Mouse (Mus musculus) adrenal gland, adult 8-10 months (tissue): ENCODE measurements at regions not wholly inside any gene's neighbourhood (a gene's known extent, or its start where the extent isn't known, plus 50 kb on each side); places are given as distances from the start of the nearest gene placed in this dataset.

Source experiments
- DNase-seq: peaks from one replicate; pipeline ENCODE4 v3.0.0; 2022

DNA sequence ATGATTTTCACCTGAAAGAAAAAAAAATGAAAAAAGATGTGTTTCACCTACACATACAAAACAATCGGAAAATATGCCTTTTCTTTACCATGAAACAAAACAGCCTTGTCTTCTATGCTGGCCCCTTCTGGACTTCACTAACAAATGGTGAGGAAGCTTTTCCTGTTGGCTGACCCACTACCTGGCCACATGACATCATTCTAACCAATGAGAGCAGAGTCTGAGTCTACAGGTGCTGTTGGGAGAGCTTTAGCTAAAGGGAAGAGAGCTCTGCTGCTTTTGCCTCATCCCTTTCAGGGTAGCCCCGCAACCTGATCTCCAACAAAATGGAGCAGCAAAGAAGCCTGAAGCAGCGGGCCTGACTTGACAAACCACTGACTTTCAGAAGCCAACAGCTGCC, 120.5 kb upstream of the Smarca2 start:
- DNase-seq, result no peak

- DNase-seq, result no peak
Observed at GRCm38 (mm10) chr19:26492806-26493205, 112.0 kb upstream of the Smarca2 start.

- DNase-seq, result no peak
Observed at GRCm38 (mm10) chr19:26501064-26501463, 103.8 kb upstream of the Smarca2 start.

GRCm38 (mm10) chr19:26504027-26504426, 100.8 kb upstream of the Smarca2 start:
- DNase-seq, result no peak

GRCm38 (mm10) chr19:26506802-26507201, 98.0 kb upstream of the Smarca2 start:
- DNase-seq, result no peak

GRCm38 (mm10) chr19:26507986-26508385, 96.9 kb upstream of the Smarca2 start:
- DNase-seq, result no peak

DNA sequence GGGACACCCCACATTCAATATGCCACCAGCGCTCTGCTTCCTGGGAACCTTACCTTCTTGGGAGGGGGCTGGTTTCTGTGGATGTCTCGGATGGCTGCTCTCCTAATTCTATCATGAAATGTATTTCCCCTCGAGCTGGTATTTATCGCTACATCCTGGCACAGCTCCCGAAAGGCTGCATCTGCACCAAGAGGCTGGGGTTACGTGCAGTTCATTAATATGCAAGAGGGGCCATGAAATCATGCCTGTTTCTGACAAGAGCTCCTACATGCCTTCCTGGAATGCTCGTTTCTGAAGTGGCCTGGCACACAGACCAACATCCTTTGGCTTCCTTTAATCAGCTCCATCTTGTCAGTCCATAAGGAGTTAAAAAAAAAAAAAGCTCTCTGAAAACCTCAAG, 96.2 kb upstream of the Smarca2 start:
- DNase-seq, result no peak

DNA sequence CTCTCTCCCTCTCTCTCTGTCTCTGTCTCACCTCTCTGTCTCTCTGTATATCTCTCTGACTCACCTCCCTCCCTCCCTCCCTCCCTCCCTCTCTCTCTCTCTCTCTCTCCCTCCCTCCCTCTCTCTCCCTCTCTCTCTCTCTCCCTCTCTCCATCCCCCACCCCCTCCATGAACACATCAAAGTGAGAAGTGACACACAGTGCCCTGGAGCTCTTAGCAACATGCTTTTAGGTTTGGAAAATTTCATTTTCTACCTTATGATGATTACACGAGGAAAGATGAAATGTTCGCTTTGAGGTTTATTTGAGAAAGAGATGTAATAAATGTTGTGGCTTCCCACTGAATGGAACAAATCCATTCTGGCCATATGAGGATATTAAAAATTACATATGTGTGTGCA, 95.6 kb upstream of the Smarca2 start:
- DNase-seq, result no peak

GRCm38 (mm10) chr19:26510185-26510584, 94.7 kb upstream of the Smarca2 start:
- no peak for DNase-seq

- DNase-seq, result no peak
Observed at GRCm38 (mm10) chr19:26510887-26511286, 94.0 kb upstream of the Smarca2 start.

- DNase-seq, result no peak
Observed at GRCm38 (mm10) chr19:26511756-26512155, 93.1 kb upstream of the Smarca2 start.

DNA sequence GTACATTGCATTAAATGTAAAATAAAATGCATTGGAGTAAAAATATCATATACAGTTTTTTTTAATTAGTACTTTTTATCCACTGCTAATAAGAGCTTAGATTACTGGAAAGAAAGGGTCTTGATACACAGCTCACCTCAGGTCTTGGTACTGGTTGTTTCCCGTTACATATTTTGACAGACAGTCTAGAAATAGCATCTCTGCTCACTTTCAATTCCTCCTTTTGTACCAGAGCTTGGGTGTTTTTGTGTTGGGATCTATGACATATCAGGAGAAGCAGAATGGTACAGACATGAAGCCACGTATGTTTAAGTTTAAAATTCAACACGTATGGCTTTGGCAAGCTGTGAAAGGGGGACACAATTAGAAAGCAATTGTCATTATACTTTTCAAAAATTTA, 80.3 kb upstream of the Smarca2 start:
- DNase-seq, result no peak

DNA sequence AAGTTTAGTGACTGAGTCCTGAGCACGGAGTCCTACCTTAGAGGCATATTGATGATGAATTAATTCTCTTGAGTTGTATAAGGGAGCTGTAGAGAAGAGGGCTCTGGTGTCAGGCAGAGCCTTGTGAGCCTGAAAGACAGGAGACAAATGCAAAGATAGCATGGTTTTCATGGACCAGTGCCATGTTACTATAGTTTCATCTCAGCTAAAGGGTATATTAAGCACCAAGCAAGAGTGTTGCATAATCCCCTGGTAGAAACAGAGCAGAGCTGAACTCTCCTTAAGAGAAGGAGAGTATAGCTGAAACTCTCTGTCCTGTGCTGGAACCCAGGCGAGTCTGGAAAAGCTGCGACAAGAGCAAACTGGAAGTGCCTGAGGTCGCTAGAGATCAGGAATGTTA, 73.5 kb upstream of the Smarca2 start:
- DNase-seq, result no peak

DNA sequence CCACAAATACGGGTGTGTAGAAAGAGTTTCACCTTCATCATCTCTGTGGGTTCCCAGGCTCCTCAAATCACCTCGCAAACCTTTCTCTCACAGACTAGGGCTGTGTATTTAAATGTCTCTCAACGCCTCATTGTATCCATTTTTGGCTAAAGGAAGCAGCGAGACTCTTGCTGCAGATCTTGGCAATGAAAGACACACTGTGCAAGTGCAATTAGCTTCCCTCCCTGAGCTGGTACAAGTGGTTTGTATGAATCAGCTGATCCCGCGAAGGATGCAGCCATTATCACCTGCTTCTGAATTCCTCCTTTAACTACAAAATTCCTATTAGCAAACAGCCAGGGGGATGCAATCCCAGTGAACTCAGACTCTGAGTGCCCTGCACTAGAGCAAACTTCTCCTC, 72.3 kb upstream of the Smarca2 start:
- no peak for DNase-seq

GRCm38 (mm10) chr19:26545671-26546070, 59.2 kb upstream of the Smarca2 start:
- no peak for DNase-seq

DNA sequence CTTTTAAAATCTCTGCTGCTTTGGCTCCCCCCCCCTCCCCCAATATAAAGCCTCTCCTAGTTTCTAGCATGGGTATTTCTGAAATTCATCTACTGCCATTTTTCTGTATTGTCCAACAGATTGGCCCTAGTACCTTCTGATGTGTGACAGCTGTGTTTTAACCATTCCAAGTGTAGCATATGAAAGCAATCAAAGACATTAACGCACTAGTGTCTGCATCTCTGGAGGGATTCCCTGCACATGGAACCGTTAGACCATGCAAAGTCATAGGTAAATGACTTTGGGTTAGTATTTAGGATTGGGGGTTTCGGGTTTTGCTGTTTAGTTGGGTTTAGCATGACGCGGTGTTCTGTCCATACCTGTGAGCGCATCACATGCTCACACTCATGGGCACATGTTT, 57.3 kb upstream of the Smarca2 start:
- no peak for DNase-seq

- no peak for DNase-seq
Observed at GRCm38 (mm10) chr19:26548562-26549270, 56.1 kb upstream of the Smarca2 start.

- no peak for DNase-seq
Observed at GRCm38 (mm10) chr19:26550299-26550698, 54.6 kb upstream of the Smarca2 start.
